Mouse (Mus musculus) bone marrow, adult 2 months (tissue): ENCODE results near the gene Brox. TPM values are rescaled to one million over a fixed set of nuclear protein-coding genes. Genes with fewer than 3 reads are reported as not detected.
A peak's percentile ranks its signal among the peaks of the same experiment; 100 is the strongest.

Experiments
- H3K27ac ChIP-seq: fragments of 200-500 bp; 2 replicates; pipeline ENCODE4 v1.5.1; 2012; ENCODE audit warnings: low read depth, mild to moderate bottlenecking, control low read depth, inconsistent platforms, low read length; ENCODE audit not compliant: control insufficient read depth, poor library complexity, insufficient read depth
- H3K4me1 ChIP-seq: fragments of 200-500 bp; 2 replicates; pipeline ENCODE4 v1.6.1; 2011; ENCODE audit warnings: low read length; ENCODE audit not compliant: control insufficient read depth, insufficient read depth
- H3K4me3 ChIP-seq: fragments of 200-500 bp; replicated peaks from 2 replicates; pipeline ENCODE3; 2011; ENCODE audit warnings: mild to moderate bottlenecking, low read depth, low read length, control low read depth; ENCODE audit not compliant: control insufficient read depth
- CTCF ChIP-seq: fragments of 200-500 bp; IDR thresholded peaks from 2 replicates; pipeline ENCODE4 v1.5.1; 2011; ENCODE audit warnings: low read length, control low read depth; ENCODE audit not compliant: control insufficient read depth, insufficient read depth
- POLR2A ChIP-seq: fragments of 200-500 bp; IDR thresholded peaks from 2 replicates; pipeline ENCODE4 v1.6.1; 2011; ENCODE audit warnings: low read depth, mild to moderate bottlenecking, control low read depth, low read length, borderline replicate concordance; ENCODE audit not compliant: control insufficient read depth
- WGBS: fragments of 180-500 bp; shearing (Covaris S2); methylation state at CpG from one replicate; pipeline ENCODE4 v1.1.7; 2018; 5-methylcytosine and 5-hydroxymethylcytosine counted together
- polyA plus RNA-seq: library from polyadenylated mRNA; stranded (reverse); fragments of >200 nt; gene quantifications from 2 replicates; pipeline ENCODE4 v1.2.4, GENCODE M21; 2011; ENCODE audit warnings: low replicate concordance; ENCODE audit not compliant: missing spikeins, insufficient read depth, insufficient read length

The Brox gene
- polyA plus RNA-seq, 1 experiment, result 22.5 TPM

DNA sequence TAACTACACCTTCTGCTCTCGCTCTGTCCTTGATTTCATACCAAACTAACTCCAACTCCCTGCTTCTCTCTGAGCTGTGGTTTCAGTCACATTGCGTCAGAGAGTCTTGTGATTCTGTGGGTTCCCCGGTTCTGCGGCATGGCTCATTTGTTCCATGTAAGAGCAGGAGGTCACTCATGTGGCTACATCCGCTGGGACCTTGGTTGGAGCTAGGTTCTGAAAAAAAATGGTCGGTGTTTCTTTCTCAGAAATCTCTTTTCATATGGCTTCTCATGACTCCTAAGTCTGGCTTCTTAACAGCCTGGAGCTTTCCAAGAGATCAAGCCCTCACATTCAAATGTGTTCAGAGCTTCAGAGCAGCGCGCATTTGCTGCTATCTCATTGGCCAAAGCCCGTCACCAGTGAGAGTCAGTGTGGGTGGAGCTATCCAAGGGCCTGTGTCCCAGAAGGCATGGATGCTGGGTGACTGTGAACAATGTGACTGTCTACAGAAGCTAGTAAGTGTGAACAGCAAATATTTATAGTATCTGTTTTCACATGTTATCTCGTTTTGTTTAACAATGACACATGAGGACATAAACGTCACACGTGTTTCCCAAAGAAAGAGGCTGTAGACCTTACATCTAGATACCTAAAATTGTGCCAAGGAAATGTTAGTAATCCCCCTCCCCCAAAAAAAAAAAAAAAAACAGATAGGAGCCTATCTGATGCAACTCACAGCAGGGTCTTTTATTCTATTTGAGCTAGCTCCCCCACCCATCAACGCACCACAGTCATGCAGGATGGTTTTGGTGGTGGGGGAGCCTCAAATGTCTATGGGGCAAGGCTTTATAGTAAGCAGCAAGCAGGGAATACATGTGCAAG, 32.7 kb downstream of the Brox start:
- Histone ChIP-seq H3K4me3 (no peak overlapping the region), H3K4me1 (peaks cover 4% of the 10 kb centered on the region; the same call in 1 of the 2 replicates), H3K27ac (no peak overlapping the region)
- TF ChIP-seq CTCF, result no peak
- no peak for TF ChIP-seq POLR2A
- 57% methylated on average over 13 of the region's 13 CpGs for WGBS

DNA sequence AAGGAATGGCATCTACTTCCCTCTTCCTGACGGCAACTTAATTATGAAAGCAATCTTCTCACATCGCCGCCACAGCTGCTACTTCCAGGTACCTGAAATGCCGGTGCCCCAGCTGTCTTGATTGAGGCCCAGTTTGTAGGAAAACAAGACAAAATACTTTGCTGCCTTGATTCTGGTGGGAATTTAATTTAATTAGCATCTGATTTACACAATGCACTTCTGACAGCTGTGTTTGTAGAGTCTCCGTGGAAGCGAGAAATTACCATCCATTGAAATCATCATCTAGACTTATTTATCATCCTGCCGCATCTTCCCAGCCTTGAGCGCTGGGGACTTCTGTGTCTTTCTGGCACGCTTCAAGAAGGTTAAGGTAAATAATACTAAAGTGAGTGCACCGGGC, 44.5 kb downstream of the Brox start:
- 84% methylated on average over 10 of the region's 10 CpGs for WGBS
- Histone ChIP-seq H3K4me1 (no peaks in the 10 kb centered on the region; the same call in 1 of the 2 replicates), H3K27ac (no peak overlapping the region), H3K4me3 (no peak overlapping the region)
- no peak for TF ChIP-seq POLR2A
- TF ChIP-seq CTCF, result no peak

DNA sequence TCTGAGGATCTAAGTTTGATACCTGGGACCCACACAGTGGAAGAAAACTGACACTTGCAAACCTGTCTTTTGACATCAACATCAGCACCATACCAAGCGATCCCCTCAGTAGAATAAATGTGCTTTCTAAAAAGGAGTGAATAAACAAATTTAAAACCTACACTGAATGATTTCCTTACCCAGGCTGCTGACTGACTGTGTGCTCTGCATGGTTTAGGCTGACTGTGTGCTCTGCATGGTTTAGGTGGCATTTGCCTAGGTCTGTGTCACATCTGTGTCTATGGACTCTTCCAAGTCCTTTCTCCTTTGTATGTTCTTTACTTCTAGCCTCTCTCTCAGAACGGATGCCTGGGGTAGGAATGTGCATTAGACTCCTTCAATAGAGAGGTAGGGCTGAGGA, 45.3 kb downstream of the Brox start:
- WGBS, result 79% methylated on average over 2 of the region's 2 CpGs

DNA sequence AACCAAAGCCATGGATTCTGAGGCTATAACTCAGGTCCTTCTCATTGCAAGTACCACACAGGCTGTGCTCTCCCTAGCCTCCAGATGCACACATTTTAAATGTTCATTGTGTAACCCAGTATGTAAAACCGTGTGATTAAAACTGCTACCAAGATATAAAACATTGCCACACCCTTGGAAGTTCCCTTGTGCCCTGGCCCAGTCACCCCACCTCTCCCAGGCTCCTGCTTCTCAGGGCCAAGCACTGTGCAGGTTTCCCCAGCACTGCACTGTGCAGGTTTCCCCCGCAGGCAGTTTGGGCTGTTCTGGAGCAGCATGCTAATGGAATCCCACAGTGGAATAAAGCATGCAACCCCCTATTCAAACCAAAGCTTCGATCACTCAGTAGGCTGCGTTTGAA, 46.5 kb downstream of the Brox start:
- no peak overlapping the region for H3K27ac ChIP-seq
- 63% methylated on average over 4 of the region's 4 CpGs for WGBS
- TF ChIP-seq CTCF (no peak), POLR2A (no peak)
- no peaks in the 10 kb centered on the region; the same call in 1 of the 2 replicates for H3K4me1 ChIP-seq
- H3K4me3 ChIP-seq, result no peak overlapping the region

More for the DNA sequence above, 45.3 kb downstream of the Brox start:
- TF ChIP-seq CTCF (no peak), POLR2A (no peak)
- no peak overlapping the region for H3K4me3 ChIP-seq
- H3K27ac ChIP-seq, result no peak overlapping the region
- no peaks in the 10 kb centered on the region; the same call in 1 of the 2 replicates for H3K4me1 ChIP-seq

DNA sequence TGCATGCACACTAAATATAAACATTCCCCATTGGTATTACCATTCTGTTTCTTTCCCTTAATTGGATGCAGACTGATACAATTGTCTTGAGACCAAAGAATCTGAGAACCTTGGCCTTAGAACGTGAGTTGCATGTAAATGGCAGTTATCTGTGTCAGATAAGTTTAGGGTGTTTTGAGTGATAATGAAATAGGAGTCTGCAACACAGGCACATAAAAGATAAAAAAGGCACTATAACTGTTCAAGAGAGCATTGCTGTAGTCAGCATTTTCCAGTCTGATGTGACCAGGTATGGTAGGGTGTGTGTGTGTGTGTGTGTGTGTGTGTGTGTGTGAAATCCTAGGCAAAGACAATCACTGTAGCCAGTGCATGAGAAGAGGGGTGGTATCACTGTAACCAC, 48.9 kb downstream of the Brox start:
- Histone ChIP-seq H3K27ac (no peak overlapping the region), H3K4me3 (no peak overlapping the region), H3K4me1 (no peaks in the 10 kb centered on the region; the same call in 1 of the 2 replicates)
- no peak for TF ChIP-seq POLR2A
- TF ChIP-seq CTCF, result no peak
- WGBS, result 42% methylated on average over 1 of the region's 1 CpGs

DNA sequence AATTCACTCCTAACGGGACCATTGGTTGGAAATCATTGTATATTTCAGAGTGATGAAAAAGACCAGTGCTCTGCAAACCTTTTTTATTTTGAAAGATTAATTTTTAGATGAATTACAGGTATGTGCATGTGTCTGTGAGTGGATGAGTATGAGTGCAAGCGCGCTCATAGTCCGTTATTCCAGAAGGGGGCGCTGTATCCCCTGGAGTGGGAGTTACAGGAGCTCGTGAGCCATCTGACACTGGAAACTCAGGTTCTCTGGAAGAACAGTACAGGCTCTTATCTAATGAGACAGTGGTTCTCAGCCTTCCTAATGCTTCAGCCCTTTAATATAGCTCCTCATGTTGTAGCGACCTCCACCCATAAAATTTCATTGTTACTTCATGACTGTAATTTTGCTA, 53.8 kb downstream of the Brox start:
- Histone ChIP-seq H3K4me3 (no peak overlapping the region), H3K4me1 (no peaks in the 10 kb centered on the region), H3K27ac (no peak overlapping the region)
- TF ChIP-seq POLR2A (no peak), CTCF (peak; percentile 47)
- WGBS, result 72% methylated on average over 7 of the region's 7 CpGs

DNA sequence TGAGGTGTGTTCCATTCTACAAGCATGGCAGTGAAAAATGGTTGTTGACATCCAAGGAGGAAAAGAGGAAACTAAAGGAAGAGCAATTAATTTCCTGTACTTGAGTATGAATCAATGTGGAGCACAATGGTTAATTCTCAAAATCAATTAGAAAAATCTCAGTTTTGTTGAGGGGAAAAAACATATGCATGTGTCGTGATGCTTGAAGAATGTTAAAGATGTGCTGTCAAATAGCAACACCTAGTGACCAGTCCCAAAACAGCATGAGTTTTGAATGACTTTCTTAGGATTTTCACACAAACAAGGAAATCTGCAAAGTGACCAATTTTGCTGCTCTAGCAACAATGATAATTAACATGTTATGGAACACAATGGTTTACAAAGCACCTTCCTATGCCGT, 59.2 kb downstream of the Brox start:
- WGBS, result 18% methylated on average over 2 of the region's 2 CpGs
- H3K4me1 ChIP-seq, result no peaks in the 10 kb centered on the region
- TF ChIP-seq CTCF (peak; percentile 22; the same call in 1 of the 2 replicates), POLR2A (no peak)
- no peak overlapping the region for H3K27ac ChIP-seq
- H3K4me3 ChIP-seq, result no peak overlapping the region

DNA sequence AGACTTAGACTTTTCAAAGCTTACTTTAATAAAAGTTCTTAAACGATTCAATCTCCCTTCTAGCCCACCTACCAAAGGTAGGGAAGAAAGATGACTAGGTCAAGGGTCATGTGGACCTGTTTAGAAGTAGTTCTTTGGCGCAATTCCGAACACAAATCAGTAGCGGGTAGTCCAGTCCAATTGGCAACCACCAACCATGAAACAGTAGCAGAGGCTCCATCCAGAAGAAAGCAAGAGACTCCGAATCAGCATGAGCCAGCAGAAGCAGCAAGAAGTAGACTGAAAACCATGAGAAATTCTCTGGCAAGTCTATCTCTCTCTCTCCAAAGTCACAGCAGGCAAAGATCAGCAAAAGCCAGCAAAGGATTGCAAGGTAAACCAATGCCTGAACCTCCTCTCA, 60.6 kb downstream of the Brox start:
- WGBS, result 88% methylated on average over 5 of the region's 5 CpGs
- Histone ChIP-seq H3K4me1 (no peaks in the 10 kb centered on the region), H3K4me3 (no peak overlapping the region), H3K27ac (no peak overlapping the region)
- TF ChIP-seq POLR2A (no peak), CTCF (no peak)

DNA sequence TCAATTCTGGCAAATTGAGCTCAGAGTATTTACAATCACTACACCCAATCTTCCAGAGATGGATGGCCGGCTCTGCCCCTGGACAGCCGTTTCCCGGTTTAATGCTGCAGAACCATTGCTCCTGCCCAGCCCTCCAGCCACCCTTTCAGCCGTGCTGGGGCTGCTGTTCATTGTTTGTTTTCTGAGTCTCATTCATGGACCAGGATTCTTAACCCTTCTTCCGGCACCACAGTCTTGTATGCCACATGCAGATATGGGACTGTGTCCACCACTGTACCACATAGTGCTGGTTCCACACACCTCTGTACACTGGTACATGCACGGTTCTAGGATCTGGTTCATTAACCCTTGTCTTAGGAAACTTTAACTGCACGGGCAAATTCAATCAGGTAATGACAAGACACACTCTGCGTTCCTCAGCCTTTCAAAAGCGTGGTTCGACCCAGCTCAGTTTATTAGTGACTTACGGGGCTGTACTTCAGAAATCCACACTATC, 63.3 kb downstream of the Brox start:
- TF ChIP-seq CTCF (no peak), POLR2A (no peak)
- Histone ChIP-seq H3K27ac (no peak overlapping the region), H3K4me3 (no peak overlapping the region), H3K4me1 (no peaks in the 10 kb centered on the region)
- WGBS, result 90% methylated on average over 11 of the region's 11 CpGs
